ENCODE assay signal across 13 mouse cellular contexts in the genomic region with DNA sequence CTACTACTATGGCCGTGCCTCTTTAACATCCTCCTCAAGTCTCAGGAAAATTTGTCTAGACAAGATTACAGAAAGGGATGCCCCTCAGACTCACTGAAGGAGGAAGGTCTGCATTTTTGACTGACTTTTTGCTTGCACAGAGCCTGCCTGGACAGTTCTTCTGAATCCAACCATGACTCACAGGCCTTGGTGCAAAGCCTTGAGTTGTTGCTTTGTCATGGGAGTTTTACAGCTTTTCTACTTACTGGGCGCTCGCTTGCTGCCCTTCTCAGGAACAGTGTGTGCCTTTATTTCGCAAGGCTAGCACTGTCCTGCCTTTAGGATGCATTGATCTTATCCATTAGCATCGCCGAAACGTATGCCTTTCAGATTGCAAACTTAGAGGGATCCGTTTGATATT.
DNase-seq lines count a peak whose midpoint lies in the region.
"Had no signal": no experiment of that assay in that cellular context is flagged by ENCODE, and none has a peak within 500 bp of the region (broad histone marks: within the 10 kb centered on the region; RNA-seq: fewer than 3 reads in every experiment).

No protein-coding gene starts in this region.

- DNase-seq in heart, adult 11 months = peak; percentile 67
- DNase-seq in heart, adult 8-10 months (ENCODE audit: low spot score) = no peak
- peak; percentile 80 for DNase-seq in adrenal gland, adult 2 months
- DNase-seq in adrenal gland, postnatal 25 days = peak; percentile 20
- DNase-seq in ovary, postnatal 10 days (ENCODE audit: low spot score) = no peak
- DNase-seq in kidney, adult 8-10 months = no peak
- DNase-seq in ovary, postnatal 36 days (ENCODE audit: low spot score) = no peak
- DNase-seq: cerebellum, adult 18-20 months; cerebellum, adult 9-11 months; cerebellum, postnatal 36 days; gastrocnemius, postnatal 36 days; heart, adult 2 months; heart, postnatal 36 days had no signal

Comparison
In these comparisons a context has a peak if more than half of its experiments do, and no peak if none do; other contexts are left out.
1. DNase-seq: peak in heart, adult 11 months (single experiment), adrenal gland, adult 2 months (single experiment) and adrenal gland, postnatal 25 days (single experiment); none in heart, adult 8-10 months (single experiment), ovary, postnatal 10 days (single experiment), kidney, adult 8-10 months (0 of 2) and ovary, postnatal 36 days (single experiment).